Mouse (Mus musculus) brain, adult 2 months (tissue): ENCODE measurements around the gene Rarg.
"Not testable (repeated sequence)": the region's sequence is repeated elsewhere in the genome, so short reads cannot be mapped to it uniquely, and the experiment has no call there.

Experiments used
- DNase-seq: peaks from one replicate; pipeline ENCODE4 v3.0.0; 2011; ENCODE audit warnings: low read depth, low spot score

Rarg gene

GRCm38 (mm10) chr15:102239260-102239590, 18.1 kb downstream of the Rarg start:
- peak; percentile 78 for DNase-seq

- DNase-seq, result no peak
These were observed 18.6 kb downstream of the Rarg start for GRCm38 (mm10) chr15:102238543-102239259.

GRCm38 (mm10) chr15:102235371-102236027, 21.8 kb downstream of the Rarg start:
- no peak for DNase-seq

GRCm38 (mm10) chr15:102233896-102234295, 23.4 kb downstream of the Rarg start:
- DNase-seq, result no peak

GRCm38 (mm10) chr15:102232764-102233163, 24.6 kb downstream of the Rarg start:
- DNase-seq, result no peak

- DNase-seq, result no peak
These were observed 25.6 kb downstream of the Rarg start, which contains the start of gene Itgb7 for GRCm38 (mm10) chr15:102231748-102232147. TSS of gene Itgb7 (minus strand) at chr15:102231944.

GRCm38 (mm10) chr15:102230408-102231321, 26.7 kb downstream of the Rarg start:
- DNase-seq, result no peak

GRCm38 (mm10) chr15:102225619-102226018, 31.7 kb downstream of the Rarg start:
- DNase-seq, result not testable (repeated sequence)

GRCm38 (mm10) chr15:102224992-102225617, 32.2 kb downstream of the Rarg start:
- no peak for DNase-seq

- peak; percentile 85 for DNase-seq
These were observed 32.9 kb downstream of the Rarg start for GRCm38 (mm10) chr15:102224186-102224991.

GRCm38 (mm10) chr15:102222386-102222785, 34.9 kb downstream of the Rarg start:
- no peak for DNase-seq

GRCm38 (mm10) chr15:102217325-102217724, 40.0 kb downstream of the Rarg start:
- no peak for DNase-seq

- DNase-seq, result no peak
These were observed 40.7 kb downstream of the Rarg start for GRCm38 (mm10) chr15:102216459-102217228.

- no peak for DNase-seq
These were observed 41.7 kb downstream of the Rarg start for GRCm38 (mm10) chr15:102215624-102216023.

- DNase-seq, result no peak
These were observed 43.2 kb downstream of the Rarg start for GRCm38 (mm10) chr15:102214132-102214531.

- no peak for DNase-seq
These were observed 45.4 kb downstream of the Rarg start for GRCm38 (mm10) chr15:102211895-102212294.

- DNase-seq, result no peak
These were observed 46.5 kb downstream of the Rarg start for GRCm38 (mm10) chr15:102210816-102211215.

- DNase-seq, result no peak
These were observed 48.2 kb downstream of the Rarg start for GRCm38 (mm10) chr15:102209114-102209513.

- DNase-seq, result no peak
These were observed 49.2 kb downstream of the Rarg start for GRCm38 (mm10) chr15:102208092-102208561.

GRCm38 (mm10) chr15:102207351-102207750, 50.0 kb downstream of the Rarg start:
- no peak for DNase-seq
